Mouse (Mus musculus): ENCODE results near the gene Rragd. TPM values are rescaled to one million over a fixed set of nuclear protein-coding genes. Genes with fewer than 3 reads are reported as not detected.
"Not testable (repeated sequence)": the region's sequence is repeated elsewhere in the genome, so short reads cannot be mapped to it uniquely, and the experiment has no call there.

Gene Rragd
- polyA plus RNA-seq, 1 experiment from 2014 or later: 26.6 TPM

DNA sequence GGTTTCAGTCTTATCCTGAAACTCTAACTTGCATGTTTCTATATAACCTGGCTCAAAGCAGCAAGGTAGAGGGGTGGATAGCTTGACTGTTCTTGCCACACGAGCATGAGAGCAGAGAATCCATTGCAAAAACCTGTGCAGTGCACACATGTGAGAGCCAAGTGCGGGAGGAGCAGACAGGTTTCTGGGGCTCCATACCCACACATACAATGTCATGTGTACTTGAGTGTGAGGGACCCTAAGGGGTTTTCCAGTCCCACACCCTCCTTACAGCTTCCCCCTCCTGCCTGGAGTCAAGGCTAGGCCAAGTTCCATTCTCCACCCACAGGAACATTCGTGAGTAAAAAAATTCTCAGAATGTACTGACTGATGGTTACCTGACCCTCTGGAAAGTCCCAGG lies 21.4 kb upstream of the Rragd start:
- Histone ChIP-seq H3K4me3 (no peak overlapping the region), H3K4me2 (replicated peaks) (no peak overlapping the region), H3K27me3 (no peaks in the 10 kb centered on the region), H3K4me1 (no peaks in the 10 kb centered on the region), H3K9me3 (no peaks in the 10 kb centered on the region), H3K36me3 (no peaks in the 10 kb centered on the region), H3K9ac (replicated peaks) (no peak overlapping the region), H3K27ac (replicated peaks) (no peak overlapping the region)
- ATAC-seq (replicated peaks): no peak
- WGBS: 77% methylated on average over 3 of the region's 3 CpGs

DNA sequence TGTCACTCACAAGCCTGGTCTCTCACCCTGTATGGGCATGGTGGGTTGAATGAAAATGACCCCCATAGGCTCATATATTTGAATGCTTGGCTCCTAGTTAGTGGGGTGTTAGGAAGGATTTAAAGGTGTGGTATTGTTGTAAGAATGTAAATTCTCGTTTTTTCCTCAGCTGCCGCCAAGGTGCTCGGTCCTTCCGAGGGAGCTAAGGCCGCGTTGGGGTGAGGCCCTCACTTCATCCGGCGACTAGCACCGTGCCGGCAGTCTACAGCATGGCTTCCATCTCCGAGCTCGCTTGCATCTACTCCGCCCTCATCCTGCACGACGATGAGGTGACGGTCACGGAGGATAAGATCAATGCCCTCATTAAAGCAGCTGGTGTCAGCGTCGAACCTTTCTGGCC lies 18.2 kb upstream of the Rragd start:
- H3K27ac ChIP-seq (replicated peaks); H3K4me3 ChIP-seq; H3K9me3 ChIP-seq; H3K36me3 ChIP-seq; H3K4me2 ChIP-seq (replicated peaks); H3K9ac ChIP-seq (replicated peaks); H3K4me1 ChIP-seq; ATAC-seq (replicated peaks); H3K27me3 ChIP-seq: not testable (repeated sequence)
- 94% methylated on average over 19 of the region's 19 CpGs for WGBS

DNA sequence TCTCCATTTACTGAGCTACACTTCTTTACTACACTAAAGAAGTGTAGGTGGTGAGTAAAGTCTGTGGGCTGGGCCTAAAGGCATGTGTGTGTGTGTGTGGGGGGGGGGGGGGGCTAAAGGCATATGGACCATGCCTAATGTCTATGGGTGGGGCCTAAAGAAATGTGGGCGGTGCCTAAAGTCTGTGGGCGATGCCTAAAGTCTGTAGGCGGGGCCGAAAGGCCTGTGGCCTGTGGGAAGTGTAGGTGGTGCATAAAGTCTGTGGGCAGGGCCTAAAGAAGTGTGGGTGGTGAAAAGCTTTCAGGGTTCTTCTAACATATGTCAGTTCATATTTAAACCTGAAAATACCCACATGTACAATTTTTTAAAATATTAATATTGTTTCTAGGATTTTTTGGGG lies 5.5 kb upstream of the Rragd start:
- no peaks in the 10 kb centered on the region for H3K27me3 ChIP-seq
- 87% methylated on average over 4 of the region's 4 CpGs for WGBS
- no peak overlapping the region for H3K27ac ChIP-seq (replicated peaks)
- H3K36me3 ChIP-seq: no peaks in the 10 kb centered on the region
- no peak overlapping the region for H3K4me2 ChIP-seq (replicated peaks)
- 0 out of 2 replicates have a peak, but pooled peaks cover 3% of the 10 kb centered on the region for H3K4me1 ChIP-seq
- H3K4me3 ChIP-seq: no peak overlapping the region
- 0 out of 2 replicates have a peak, but pooled peaks cover 6% of the 10 kb centered on the region for H3K9me3 ChIP-seq
- ATAC-seq (replicated peaks): no peak
- H3K9ac ChIP-seq (replicated peaks): no peak overlapping the region

DNA sequence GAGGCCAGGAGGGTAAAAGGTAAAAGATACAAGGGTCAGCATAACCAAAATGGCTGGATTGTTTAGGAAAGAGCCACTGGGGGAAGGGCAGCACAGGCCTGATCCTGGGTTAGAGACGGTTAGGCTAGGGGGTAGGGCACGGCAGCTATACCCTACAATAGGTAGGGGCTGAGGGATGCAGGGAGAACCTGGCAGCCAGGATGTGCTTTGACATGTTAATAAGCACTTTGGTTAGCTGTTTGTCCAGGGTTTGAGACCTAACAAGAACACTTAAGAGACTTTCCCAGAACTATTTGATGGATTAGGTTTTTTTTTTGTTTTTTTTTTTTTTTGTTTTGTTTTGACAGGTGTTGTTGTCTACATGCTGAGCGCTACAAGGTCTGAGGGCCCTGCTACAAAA lies 2.8 kb upstream of the Rragd start:
- Histone ChIP-seq H3K27ac (replicated peaks) (no peak overlapping the region), H3K4me2 (replicated peaks) (no peak overlapping the region), H3K4me3 (no peak overlapping the region), H3K4me1 (peaks cover 18% of the 10 kb centered on the region), H3K36me3 (no peaks in the 10 kb centered on the region), H3K27me3 (no peaks in the 10 kb centered on the region), H3K9ac (replicated peaks) (no peak overlapping the region), H3K9me3 (no peaks in the 10 kb centered on the region)
- 64% methylated on average over 3 of the region's 3 CpGs for WGBS
- ATAC-seq (replicated peaks): no peak

DNA sequence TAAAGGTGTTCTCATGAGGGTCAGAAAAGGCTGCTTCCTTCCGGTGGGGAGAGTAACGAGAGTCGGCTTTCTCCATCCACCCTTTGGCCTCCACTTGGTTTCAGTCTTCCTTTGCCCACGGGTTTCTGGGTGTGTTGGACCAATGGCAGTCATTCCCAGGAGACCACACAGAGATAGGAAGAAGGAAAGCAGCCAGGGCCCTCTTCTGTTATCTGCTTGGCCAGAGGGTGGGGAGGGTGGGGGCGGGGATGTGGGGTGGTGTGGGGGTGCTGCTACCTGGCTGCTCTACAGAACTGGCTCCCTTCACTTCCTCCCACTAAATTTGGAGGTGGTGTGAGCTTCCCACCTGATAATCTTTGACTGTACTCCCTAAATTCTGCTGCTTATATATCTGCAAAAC lies 1.2 kb upstream of the Rragd start:
- 24% methylated on average over 5 of the region's 5 CpGs for WGBS
- Histone ChIP-seq H3K4me1 (peaks cover 30% of the 10 kb centered on the region), H3K9me3 (no peaks in the 10 kb centered on the region), H3K27ac (replicated peaks) (no peak overlapping the region), H3K27me3 (no peaks in the 10 kb centered on the region), H3K4me2 (replicated peaks) (no peak overlapping the region), H3K4me3 (no peak overlapping the region), H3K9ac (replicated peaks) (no peak overlapping the region), H3K36me3 (no peaks in the 10 kb centered on the region)
- ATAC-seq (replicated peaks): no peak

DNA sequence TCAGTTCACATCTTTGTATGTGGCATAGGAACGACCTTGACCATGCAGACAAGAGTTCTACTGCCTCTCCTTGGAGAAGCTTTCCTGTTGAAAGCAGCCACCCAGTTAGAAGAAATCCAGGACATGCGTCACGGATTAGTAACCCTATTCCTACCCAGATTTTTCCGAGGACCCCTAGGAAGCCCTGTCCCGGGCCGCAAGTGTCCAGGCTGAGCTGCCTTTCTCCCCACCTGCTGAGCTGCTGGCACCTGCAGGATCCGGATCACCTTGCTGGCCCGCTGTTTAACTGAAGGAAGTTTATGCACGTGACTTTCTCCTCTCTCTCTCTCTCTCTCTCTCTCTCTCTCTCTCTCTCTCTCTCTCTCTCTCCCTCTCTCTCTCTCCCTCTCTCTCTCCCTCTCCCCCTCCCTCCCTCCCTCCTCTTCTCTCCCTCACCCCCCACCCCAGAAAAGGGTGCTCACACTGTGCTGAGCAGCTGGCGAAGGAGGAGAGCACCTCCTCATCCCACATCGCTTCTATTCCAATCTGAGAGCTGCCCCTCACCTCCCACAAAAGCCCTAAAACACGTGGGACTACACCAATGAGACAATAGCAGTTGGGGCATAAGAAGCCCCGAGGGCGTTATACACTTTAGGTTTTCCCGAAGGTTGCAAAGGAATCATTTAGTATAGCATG lies 659 bp upstream of the Rragd start:
- Histone ChIP-seq H3K36me3 (no peaks in the 10 kb centered on the region), H3K27me3 (no peaks in the 10 kb centered on the region), H3K4me3 (peak overlapping the region; percentile 96), H3K9ac (replicated peaks) (peak overlapping the region; percentile 95), H3K4me1 (peaks cover 30% of the 10 kb centered on the region), H3K9me3 (no peaks in the 10 kb centered on the region), H3K4me2 (replicated peaks) (peak overlapping the region; percentile 97), H3K27ac (replicated peaks) (peak overlapping the region; percentile 85)
- peak; percentile 49 for ATAC-seq (replicated peaks)
- 2% methylated on average over 15 of the region's 15 CpGs for WGBS

DNA sequence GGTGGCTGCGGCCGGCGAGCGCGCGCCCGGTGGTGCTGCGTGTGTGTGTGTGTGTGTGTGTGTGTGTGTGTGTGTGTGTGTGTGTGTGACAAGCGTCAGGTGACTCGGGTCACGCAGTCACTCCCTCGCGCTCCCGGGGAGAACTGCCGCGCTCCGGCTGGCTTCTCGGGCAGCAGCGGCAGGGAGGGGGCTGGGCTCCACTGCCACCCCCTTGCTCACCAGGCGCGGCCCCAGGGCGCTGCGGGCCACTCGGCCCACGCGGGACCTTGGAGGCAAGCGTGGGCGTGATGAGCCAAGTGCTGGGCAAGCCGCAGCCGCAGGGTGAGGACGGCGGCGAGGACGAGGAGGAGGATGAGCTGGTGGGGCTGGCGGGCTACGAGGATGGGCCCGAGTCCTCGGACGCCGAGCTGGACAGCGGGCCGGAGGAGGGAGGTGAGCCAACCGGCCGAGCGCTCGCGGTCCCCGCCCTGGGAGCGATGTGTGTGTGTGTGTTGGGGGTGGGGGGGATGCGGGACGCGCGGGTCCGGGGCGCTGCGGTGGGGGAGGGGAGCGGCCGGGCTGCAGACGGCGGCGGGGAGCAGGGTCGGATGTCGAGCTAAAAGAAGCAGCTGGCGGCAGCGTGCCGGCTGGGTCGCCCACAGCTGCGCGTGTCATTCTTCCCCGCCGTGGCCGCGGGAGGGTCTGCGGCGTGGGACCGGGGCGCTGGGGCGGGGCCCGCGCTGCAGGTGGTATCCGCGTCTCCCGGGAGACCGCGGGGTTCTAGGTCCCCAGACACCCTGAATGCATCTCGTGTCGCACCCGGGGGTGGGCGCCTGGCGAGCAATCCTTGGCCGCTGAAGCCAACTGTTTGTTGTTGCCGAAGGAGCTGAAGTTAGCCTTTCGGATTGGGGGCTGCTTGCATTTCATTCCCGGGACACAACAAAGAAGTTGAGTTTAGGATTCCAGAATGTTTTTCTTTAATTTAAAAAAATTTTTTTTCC lies 629 bp downstream of the Rragd start:
- WGBS: under 1% methylated on average over 73 of the region's 94 CpGs
- Histone ChIP-seq H3K4me2 (replicated peaks) (peak overlapping the region; percentile 97), H3K27me3 (no peaks in the 10 kb centered on the region), H3K9ac (replicated peaks) (peak overlapping the region; percentile 95), H3K4me3 (peak overlapping the region; percentile 96), H3K4me1 (peaks cover 30% of the 10 kb centered on the region), H3K36me3 (no peaks in the 10 kb centered on the region), H3K9me3 (no peaks in the 10 kb centered on the region), H3K27ac (replicated peaks) (peak overlapping the region; percentile 85)
- peak; percentile 53 for ATAC-seq (replicated peaks)

DNA sequence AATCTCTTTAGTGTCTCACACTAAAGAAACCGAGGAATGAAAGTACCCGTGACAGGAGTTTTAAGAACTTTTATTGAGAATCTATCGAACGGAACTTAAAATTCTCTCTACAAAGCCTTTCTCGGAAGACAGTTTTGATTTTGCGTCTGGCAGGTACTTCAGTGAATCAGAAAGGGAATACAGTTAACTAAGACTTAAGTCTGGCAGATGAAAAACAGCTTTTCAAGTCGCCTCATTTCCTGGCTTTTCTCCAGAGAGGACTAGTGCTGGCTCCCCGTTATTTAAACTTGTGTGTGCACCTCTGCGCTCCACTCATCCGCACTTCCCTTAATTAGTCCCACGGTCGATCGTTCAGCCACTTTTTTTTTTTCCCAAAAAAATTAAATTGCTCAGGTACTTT lies 1.4 kb downstream of the Rragd start:
- Histone ChIP-seq H3K4me3 (peak overlapping the region; percentile 96), H3K9me3 (no peaks in the 10 kb centered on the region), H3K27ac (replicated peaks) (peak overlapping the region; percentile 85), H3K9ac (replicated peaks) (peak overlapping the region; percentile 95), H3K36me3 (no peaks in the 10 kb centered on the region), H3K27me3 (no peaks in the 10 kb centered on the region), H3K4me2 (replicated peaks) (peak overlapping the region; percentile 97), H3K4me1 (peaks cover 30% of the 10 kb centered on the region)
- no peak for ATAC-seq (replicated peaks)
- under 1% methylated on average over 13 of the region's 13 CpGs for WGBS

DNA sequence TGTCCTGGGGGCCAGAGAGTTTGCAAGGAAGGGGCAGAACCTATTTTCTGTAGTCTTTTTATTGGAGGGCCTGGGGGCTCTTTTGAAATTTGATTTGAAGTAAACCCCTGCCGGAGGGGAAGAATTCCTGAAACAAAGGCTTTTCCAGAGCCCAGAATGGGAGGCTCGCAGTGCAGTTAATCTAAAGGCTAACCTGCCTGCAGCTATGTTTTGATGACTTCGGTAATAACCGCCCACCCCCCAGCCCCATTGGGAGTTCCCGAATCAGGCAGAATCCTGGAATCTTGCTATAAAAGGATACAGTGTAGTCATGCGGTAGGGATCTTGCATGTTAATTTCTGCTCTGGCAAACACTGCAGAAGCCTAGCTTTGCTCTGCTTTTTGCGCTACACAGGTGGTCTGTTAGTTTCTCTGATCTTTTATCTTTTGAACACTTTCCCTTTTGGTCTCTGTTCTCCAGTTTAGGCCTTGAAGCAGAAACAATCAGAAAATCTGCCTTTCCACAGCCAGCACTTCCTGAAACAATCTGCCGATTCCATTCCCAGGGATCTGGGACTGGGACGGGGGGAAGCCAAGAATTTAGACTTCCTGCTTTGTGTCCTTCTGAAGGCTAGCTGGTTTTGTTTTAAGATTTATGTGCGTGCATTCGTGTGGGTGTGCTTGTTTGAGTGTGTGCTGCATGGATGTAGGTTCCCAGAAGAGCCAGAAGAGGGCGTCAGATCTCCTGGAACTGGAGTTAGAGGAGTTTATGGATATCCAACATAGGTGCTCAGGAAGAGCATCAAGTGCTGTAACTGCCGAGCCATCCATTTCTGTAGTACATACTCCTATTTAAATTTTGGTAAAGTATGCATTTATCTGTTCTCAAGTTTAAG lies 2.2 kb downstream of the Rragd start:
- ATAC-seq (replicated peaks): no peak
- H3K27ac ChIP-seq (replicated peaks): peak overlapping the region; percentile 85
- H3K4me1 ChIP-seq: peaks cover 30% of the 10 kb centered on the region

DNA sequence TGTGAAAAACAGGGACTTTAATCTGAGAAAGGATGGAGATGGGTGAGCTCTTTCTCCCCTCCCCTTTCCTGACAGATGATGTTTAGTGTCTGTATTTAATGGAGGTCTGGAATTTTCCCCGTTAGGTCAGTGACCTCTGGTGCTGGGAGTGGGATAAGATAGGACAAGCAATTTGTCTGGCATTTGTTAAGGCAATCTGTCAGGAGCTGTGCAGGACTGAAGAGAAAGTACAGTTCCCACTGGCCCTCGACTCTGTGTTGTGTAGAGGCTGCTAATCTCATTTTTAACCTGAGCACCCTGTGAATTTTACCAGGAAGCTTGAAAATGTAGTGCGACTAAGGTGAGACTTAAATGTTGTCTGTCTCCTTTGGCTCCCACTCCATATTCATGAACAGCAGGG lies 2.8 kb downstream of the Rragd start:
- Histone ChIP-seq H3K27ac (replicated peaks) (no peak overlapping the region), H3K36me3 (no peaks in the 10 kb centered on the region), H3K4me2 (replicated peaks) (no peak overlapping the region), H3K4me1 (peaks cover 30% of the 10 kb centered on the region), H3K9ac (replicated peaks) (no peak overlapping the region), H3K9me3 (no peaks in the 10 kb centered on the region), H3K27me3 (no peaks in the 10 kb centered on the region), H3K4me3 (no peak overlapping the region)
- ATAC-seq (replicated peaks): no peak
- WGBS: 0% methylated on average over 3 of the region's 3 CpGs

More for the DNA sequence above, 2.2 kb downstream of the Rragd start:
- no peaks in the 10 kb centered on the region for H3K27me3 ChIP-seq
- 7% methylated on average over 13 of the region's 13 CpGs for WGBS
- H3K9me3 ChIP-seq: no peaks in the 10 kb centered on the region
- H3K4me3 ChIP-seq: peak overlapping the region; percentile 96
- H3K36me3 ChIP-seq: no peaks in the 10 kb centered on the region
- peak overlapping the region; percentile 95 for H3K9ac ChIP-seq (replicated peaks)
- H3K4me2 ChIP-seq (replicated peaks): peak overlapping the region; percentile 97

DNA sequence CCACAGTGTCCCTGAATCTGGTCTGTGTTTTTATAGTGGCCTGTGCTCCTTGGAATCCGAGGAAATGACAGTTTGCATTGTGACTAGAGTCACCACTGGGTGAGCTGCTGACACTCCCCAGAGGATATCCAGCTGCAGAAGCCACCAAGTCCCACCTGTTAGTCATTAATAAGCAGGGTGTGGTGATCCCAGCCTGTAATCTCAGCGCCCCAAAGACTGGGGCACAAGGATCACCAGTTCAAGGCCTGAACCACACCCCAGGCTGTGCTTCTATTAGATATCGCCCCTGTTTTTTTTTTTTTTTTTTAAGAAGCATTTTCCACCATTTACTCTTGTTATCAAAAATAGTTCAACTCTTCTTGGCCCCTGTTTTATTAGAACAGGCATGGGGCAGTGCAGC lies 4.2 kb downstream of the Rragd start:
- H3K27ac ChIP-seq (replicated peaks): no peak overlapping the region
- no peaks in the 10 kb centered on the region for H3K27me3 ChIP-seq
- H3K9me3 ChIP-seq: no peaks in the 10 kb centered on the region
- no peak overlapping the region for H3K9ac ChIP-seq (replicated peaks)
- no peaks in the 10 kb centered on the region for H3K36me3 ChIP-seq
- ATAC-seq (replicated peaks): no peak
- WGBS: 74% methylated on average over 3 of the region's 3 CpGs
- H3K4me1 ChIP-seq: peaks cover 28% of the 10 kb centered on the region
- no peak overlapping the region for H3K4me3 ChIP-seq
- H3K4me2 ChIP-seq (replicated peaks): no peak overlapping the region
